Mouse (Mus musculus): ENCODE measurements at regions not wholly inside any gene's neighbourhood (a gene's known extent, or its start where the extent isn't known, plus 50 kb on each side); places are given as distances from the start of the nearest gene placed in this dataset.

GRCm38 (mm10) chr13:47650093-47650492, 527.6 kb downstream of the Rnf144b start:
- Histone ChIP-seq H3K4me2 (ENCODE audit: low read length) (peak overlapping the region; percentile 60), H3K4me1 (ENCODE audit: control insufficient read depth in 2 of 2, insufficient read depth in 2 of 2, low read length in 2 of 2) (peaks cover 4 to 6% of the 10 kb centered on the region in 2 experiments; a peak in 3 of 4 replicates), H3K27me3 (ENCODE audit: control insufficient read depth, insufficient read depth, low read length) (no peaks in the 10 kb centered on the region), H3K4me3 (ENCODE audit: control insufficient read depth in 1 of 2, insufficient read depth in 1 of 2, low read depth in 1 of 2, low read length in 2 of 2) (peak overlapping the region; percentile 20 to 26; a peak in 3 of 4 replicates), H3K9me3 (ENCODE audit: control insufficient read depth, low read length) (no peaks in the 10 kb centered on the region), H3K9ac (ENCODE audit: low read length) (no peak overlapping the region), H3K27ac (replicated peaks in 1 of 2; ENCODE audit: control insufficient read depth in 1 of 2, insufficient read depth in 1 of 2, low read depth in 2 of 2, low read length in 2 of 2) (no peak overlapping the region), H3K36me3 (ENCODE audit: control insufficient read depth, insufficient read depth, low read length) (no peaks in the 10 kb centered on the region)
- ATAC-seq (ENCODE audit: insufficient number of reproducible peaks, insufficient read depth, low FRiP score, low read depth): no peak
- 71% methylated on average over 13 of the region's 13 CpGs for WGBS

GRCm38 (mm10) chr13:47666470-47666869, 544.0 kb downstream of the Rnf144b start:
- WGBS: 36% methylated on average over 3 of the region's 3 CpGs
- H3K27ac ChIP-seq (replicated peaks in 1 of 2; ENCODE audit: control insufficient read depth in 1 of 2, insufficient read depth in 1 of 2, low read depth in 2 of 2, low read length in 2 of 2): peak overlapping the region; percentile 66 to 68
- peaks cover 9 to 13% of the 10 kb centered on the region in 2 experiments for H3K4me1 ChIP-seq (ENCODE audit: control insufficient read depth in 2 of 2, insufficient read depth in 2 of 2, low read length in 2 of 2)
- no peaks in the 10 kb centered on the region for H3K27me3 ChIP-seq (ENCODE audit: control insufficient read depth, insufficient read depth, low read length)
- no peak overlapping the region for H3K9ac ChIP-seq (ENCODE audit: low read length)
- no peaks in the 10 kb centered on the region for H3K36me3 ChIP-seq (ENCODE audit: control insufficient read depth, insufficient read depth, low read length)
- ATAC-seq (ENCODE audit: insufficient number of reproducible peaks, insufficient read depth, low FRiP score, low read depth): no peak; the same call in 1 of the 2 replicates
- peak overlapping the region; percentile 8; the same call in 1 of the 2 replicates for H3K4me2 ChIP-seq (ENCODE audit: low read length)
- no peak overlapping the region for H3K4me3 ChIP-seq (ENCODE audit: control insufficient read depth in 1 of 2, insufficient read depth in 1 of 2, low read depth in 1 of 2, low read length in 2 of 2)
- no peaks in the 10 kb centered on the region for H3K9me3 ChIP-seq (ENCODE audit: control insufficient read depth, low read length)

DNA sequence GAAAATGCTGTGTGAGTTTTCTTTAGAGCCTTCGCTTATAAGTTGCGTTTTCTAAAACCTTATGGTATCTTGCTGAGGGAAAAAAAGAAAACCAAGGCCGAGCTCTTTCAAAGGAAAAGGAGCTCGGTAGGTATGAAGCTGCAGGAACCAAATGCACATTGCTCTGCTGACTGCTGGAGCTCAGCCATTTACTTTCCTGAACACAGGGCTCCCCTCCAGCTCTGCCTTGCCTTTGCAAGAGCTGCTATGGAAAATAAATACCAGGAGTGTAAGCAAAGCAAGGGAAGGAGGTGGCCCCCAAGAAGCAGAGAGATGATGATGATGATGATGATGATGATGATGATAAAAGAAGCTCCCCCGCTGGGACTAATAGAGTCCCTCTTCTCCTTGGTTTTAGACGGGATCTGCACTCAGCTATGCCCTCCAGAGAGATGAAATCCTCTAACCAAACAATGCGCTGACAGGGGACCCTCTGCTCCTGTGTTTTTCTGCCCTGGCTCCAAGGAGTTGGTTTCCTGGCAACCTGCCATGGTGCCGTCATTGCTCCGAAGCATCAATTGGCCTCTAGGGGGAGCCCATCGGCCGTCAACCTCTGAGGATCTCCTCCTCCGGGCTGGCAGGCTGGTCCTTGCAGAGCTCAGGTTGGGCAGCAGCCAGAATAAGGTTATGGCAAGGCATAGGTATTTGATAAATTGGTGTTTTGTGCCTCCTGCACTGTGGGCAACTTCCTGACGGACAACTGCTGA, 544.7 kb downstream of the Rnf144b start:
- Histone ChIP-seq H3K27me3 (ENCODE audit: control insufficient read depth, insufficient read depth, low read length) (no peaks in the 10 kb centered on the region), H3K36me3 (ENCODE audit: control insufficient read depth, insufficient read depth, low read length) (no peaks in the 10 kb centered on the region), H3K4me3 (ENCODE audit: control insufficient read depth in 1 of 2, insufficient read depth in 1 of 2, low read depth in 1 of 2, low read length in 2 of 2) (no peak overlapping the region), H3K27ac (replicated peaks in 1 of 2; ENCODE audit: control insufficient read depth in 1 of 2, insufficient read depth in 1 of 2, low read depth in 2 of 2, low read length in 2 of 2) (peak overlapping the region; percentile 52 to 58), H3K4me2 (ENCODE audit: low read length) (peak overlapping the region; percentile 44), H3K4me1 (ENCODE audit: control insufficient read depth in 2 of 2, insufficient read depth in 2 of 2, low read length in 2 of 2) (peaks cover 9 to 13% of the 10 kb centered on the region in 2 experiments), H3K9me3 (ENCODE audit: control insufficient read depth, low read length) (no peaks in the 10 kb centered on the region), H3K9ac (ENCODE audit: low read length) (0 out of 2 replicates have a peak overlapping the region, but pooled peaks have one; percentile 9)
- WGBS: 21% methylated on average over 13 of the region's 13 CpGs
- ATAC-seq (ENCODE audit: insufficient number of reproducible peaks, insufficient read depth, low FRiP score, low read depth): no peak

GRCm38 (mm10) chr13:47688131-47688530, 565.7 kb downstream of the Rnf144b start:
- no peak for ATAC-seq (ENCODE audit: insufficient number of reproducible peaks, insufficient read depth, low FRiP score, low read depth)
- Histone ChIP-seq H3K9me3 (ENCODE audit: control insufficient read depth, low read length) (no peaks in the 10 kb centered on the region), H3K4me1 (ENCODE audit: control insufficient read depth in 2 of 2, insufficient read depth in 2 of 2, low read length in 2 of 2) (no peaks in the 10 kb centered on the region), H3K4me3 (ENCODE audit: control insufficient read depth in 1 of 2, insufficient read depth in 1 of 2, low read depth in 1 of 2, low read length in 2 of 2) (no peak overlapping the region), H3K27me3 (ENCODE audit: control insufficient read depth, insufficient read depth, low read length) (no peaks in the 10 kb centered on the region), H3K36me3 (ENCODE audit: control insufficient read depth, insufficient read depth, low read length) (no peaks in the 10 kb centered on the region), H3K27ac (replicated peaks in 1 of 2; ENCODE audit: control insufficient read depth in 1 of 2, insufficient read depth in 1 of 2, low read depth in 2 of 2, low read length in 2 of 2) (no peak overlapping the region), H3K4me2 (ENCODE audit: low read length) (no peak overlapping the region), H3K9ac (ENCODE audit: low read length) (no peak overlapping the region)
- 68% methylated on average over 3 of the region's 3 CpGs for WGBS

GRCm38 (mm10) chr13:47693815-47694214, 567.2 kb upstream of the Id4 start:
- Histone ChIP-seq H3K27me3 (ENCODE audit: control insufficient read depth, insufficient read depth, low read length) (no peaks in the 10 kb centered on the region), H3K4me2 (ENCODE audit: low read length) (no peak overlapping the region), H3K27ac (replicated peaks in 1 of 2; ENCODE audit: control insufficient read depth in 1 of 2, insufficient read depth in 1 of 2, low read depth in 2 of 2, low read length in 2 of 2) (no peak overlapping the region), H3K4me1 (ENCODE audit: control insufficient read depth in 2 of 2, insufficient read depth in 2 of 2, low read length in 2 of 2) (no peaks in the 10 kb centered on the region), H3K9ac (ENCODE audit: low read length) (no peak overlapping the region), H3K9me3 (ENCODE audit: control insufficient read depth, low read length) (no peaks in the 10 kb centered on the region), H3K36me3 (ENCODE audit: control insufficient read depth, insufficient read depth, low read length) (no peaks in the 10 kb centered on the region), H3K4me3 (ENCODE audit: control insufficient read depth in 1 of 2, insufficient read depth in 1 of 2, low read depth in 1 of 2, low read length in 2 of 2) (no peak overlapping the region)
- WGBS: 81% methylated on average over 14 of the region's 14 CpGs
- ATAC-seq (ENCODE audit: insufficient number of reproducible peaks, insufficient read depth, low FRiP score, low read depth): no peak

- H3K9ac ChIP-seq (ENCODE audit: low read length): no peak overlapping the region
- no peak overlapping the region for H3K4me3 ChIP-seq (ENCODE audit: control insufficient read depth in 1 of 2, insufficient read depth in 1 of 2, low read depth in 1 of 2, low read length in 2 of 2)
- no peak for ATAC-seq (ENCODE audit: insufficient number of reproducible peaks, insufficient read depth, low FRiP score, low read depth)
- no peak overlapping the region for H3K4me2 ChIP-seq (ENCODE audit: low read length)
- no peaks in the 10 kb centered on the region for H3K9me3 ChIP-seq (ENCODE audit: control insufficient read depth, low read length)
- no peaks in the 10 kb centered on the region for H3K27me3 ChIP-seq (ENCODE audit: control insufficient read depth, insufficient read depth, low read length)
- no peak overlapping the region for H3K27ac ChIP-seq (replicated peaks in 1 of 2; ENCODE audit: control insufficient read depth in 1 of 2, insufficient read depth in 1 of 2, low read depth in 2 of 2, low read length in 2 of 2)
- 80% methylated on average over 2 of the region's 2 CpGs for WGBS
- no peaks in the 10 kb centered on the region; a peak in 1 of 4 replicates for H3K4me1 ChIP-seq (ENCODE audit: control insufficient read depth in 2 of 2, insufficient read depth in 2 of 2, low read length in 2 of 2)
- H3K36me3 ChIP-seq (ENCODE audit: control insufficient read depth, insufficient read depth, low read length): no peaks in the 10 kb centered on the region
Observed at GRCm38 (mm10) chr13:47695877-47696276, 565.2 kb upstream of the Id4 start.

DNA sequence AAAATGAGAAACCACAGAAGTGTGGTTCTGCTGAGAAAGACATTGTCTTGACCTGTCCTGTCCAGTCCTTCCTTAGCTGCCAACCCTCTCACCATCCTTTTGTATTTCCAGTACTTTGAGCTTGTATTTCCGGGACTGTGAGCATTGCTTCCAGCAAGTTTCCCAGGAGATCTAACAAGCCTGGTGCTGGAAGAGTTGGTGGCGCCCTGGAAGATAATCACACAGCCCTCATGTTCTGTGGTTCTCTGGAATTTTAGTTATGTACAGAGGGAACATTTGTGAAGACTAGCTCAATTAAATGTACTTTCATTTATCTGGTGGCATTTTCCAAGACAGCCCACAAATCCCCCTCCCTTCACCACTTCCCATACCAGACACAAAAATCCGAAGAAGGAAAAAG, 560.5 kb upstream of the Id4 start:
- no peak for ATAC-seq (ENCODE audit: insufficient number of reproducible peaks, insufficient read depth, low FRiP score, low read depth)
- no peaks in the 10 kb centered on the region for H3K36me3 ChIP-seq (ENCODE audit: control insufficient read depth, insufficient read depth, low read length)
- no peak overlapping the region for H3K27ac ChIP-seq (replicated peaks in 1 of 2; ENCODE audit: control insufficient read depth in 1 of 2, insufficient read depth in 1 of 2, low read depth in 2 of 2, low read length in 2 of 2)
- WGBS: 35% methylated on average over 3 of the region's 3 CpGs
- no peaks in the 10 kb centered on the region; a peak in 1 of 4 replicates for H3K4me1 ChIP-seq (ENCODE audit: control insufficient read depth in 2 of 2, insufficient read depth in 2 of 2, low read length in 2 of 2)
- no peaks in the 10 kb centered on the region for H3K27me3 ChIP-seq (ENCODE audit: control insufficient read depth, insufficient read depth, low read length)
- no peak overlapping the region for H3K9ac ChIP-seq (ENCODE audit: low read length)
- H3K9me3 ChIP-seq (ENCODE audit: control insufficient read depth, low read length): no peaks in the 10 kb centered on the region
- no peak overlapping the region for H3K4me2 ChIP-seq (ENCODE audit: low read length)
- no peak overlapping the region for H3K4me3 ChIP-seq (ENCODE audit: control insufficient read depth in 1 of 2, insufficient read depth in 1 of 2, low read depth in 1 of 2, low read length in 2 of 2)
